Mouse (Mus musculus): ENCODE data around the gene Kcnh3. TPM values are rescaled to one million over a fixed set of nuclear protein-coding genes. Genes with fewer than 3 reads are reported as not detected.

The Kcnh3 gene
- total RNA-seq (2015), result not detected in 2 replicates
- total RNA-seq (2017), result not detected in 2 replicates

DNA sequence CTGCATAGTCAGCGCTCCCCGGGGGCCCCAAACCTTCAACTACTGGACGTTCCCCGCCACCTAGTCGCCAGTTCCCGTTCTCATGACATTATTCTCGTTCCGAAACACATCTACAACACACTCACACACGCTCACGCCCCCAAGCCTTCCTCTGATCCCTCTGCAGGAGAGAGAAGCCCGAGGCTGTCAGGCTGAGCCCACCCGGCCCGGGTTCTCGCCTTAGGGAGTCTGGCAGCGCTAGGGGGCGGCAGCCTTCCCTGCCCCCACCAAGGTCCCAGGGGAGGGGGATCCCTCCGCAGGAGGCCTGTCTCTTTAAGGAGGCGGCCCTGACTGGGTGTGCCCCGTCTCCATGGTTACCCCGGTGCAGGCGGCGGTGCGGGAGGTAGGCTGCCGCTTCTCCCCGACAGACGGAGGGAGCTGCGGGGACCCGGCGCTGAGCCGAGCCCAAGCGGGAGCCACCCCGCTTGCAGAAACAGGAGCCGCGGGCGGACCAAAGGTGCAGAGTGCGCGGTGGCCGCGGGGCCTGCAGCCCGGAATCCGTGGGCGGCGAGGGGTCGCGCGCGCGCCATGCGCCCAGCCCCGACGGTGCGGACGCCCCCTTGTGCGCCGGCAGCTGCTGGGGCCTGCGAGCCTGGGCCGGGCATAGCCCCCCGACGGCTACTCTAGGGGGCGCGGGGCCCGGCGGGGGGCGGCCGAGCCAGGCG, at the start of gene Kcnh3:
Gene Kcnh3, plus strand, starts transcription at position 654 of the 704 bp plus-strand sequence.
- peak; percentile 45 for ATAC-seq (ENCODE audit: poor library complexity, severe bottlenecking)

DNA sequence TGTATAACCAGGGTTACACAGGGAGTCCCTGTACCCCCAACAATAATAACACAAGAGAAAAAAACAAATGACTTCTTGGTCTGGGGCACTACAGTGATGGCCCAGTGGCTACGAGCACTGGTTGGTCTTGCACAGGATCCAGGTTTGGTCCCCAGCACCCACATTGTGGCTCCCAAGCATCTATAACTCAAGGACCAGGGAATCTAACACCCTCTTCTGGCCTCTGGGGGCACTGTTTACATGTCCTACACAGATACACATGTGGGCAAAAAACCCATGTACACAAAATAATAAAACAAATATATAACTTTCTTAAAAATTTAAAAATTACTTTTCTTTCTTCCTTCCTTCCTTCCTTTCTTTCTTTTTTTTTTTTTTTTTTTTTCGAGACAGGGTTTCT, 45.0 kb upstream of the Kcnh3 start:
- ATAC-seq (ENCODE audit: poor library complexity, severe bottlenecking), result no peak

GRCm38 (mm10) chr15:99184217-99184914, 40.3 kb upstream of the Kcnh3 start:
- ATAC-seq (ENCODE audit: poor library complexity, severe bottlenecking), result no peak

DNA sequence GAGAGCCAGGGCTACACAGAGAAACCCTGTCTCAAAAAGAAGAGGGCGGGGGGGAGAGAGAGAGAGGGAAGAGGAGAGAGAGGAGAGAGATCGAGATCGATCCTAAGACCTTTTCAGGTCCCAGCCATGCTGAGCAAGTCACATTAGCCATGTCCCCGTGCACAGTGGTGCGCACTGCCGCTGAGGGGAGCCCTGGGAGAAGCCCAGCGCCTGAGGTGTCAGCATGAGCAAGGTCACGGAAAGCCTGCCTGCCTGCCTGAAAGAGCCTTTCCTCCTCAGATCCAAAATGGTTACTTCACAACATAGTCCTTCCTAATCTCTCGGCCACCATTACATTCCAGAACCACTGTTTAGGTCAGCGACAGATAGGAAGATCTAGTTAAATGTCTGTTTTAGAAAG, 30.3 kb upstream of the Kcnh3 start:
- no peak for ATAC-seq (ENCODE audit: poor library complexity, severe bottlenecking)

- no peak for ATAC-seq (ENCODE audit: poor library complexity, severe bottlenecking)
Observed at GRCm38 (mm10) chr15:99195043-99195442, 29.6 kb upstream of the Kcnh3 start.

GRCm38 (mm10) chr15:99198761-99199160, 25.9 kb upstream of the Kcnh3 start:
- ATAC-seq (ENCODE audit: poor library complexity, severe bottlenecking), result no peak

DNA sequence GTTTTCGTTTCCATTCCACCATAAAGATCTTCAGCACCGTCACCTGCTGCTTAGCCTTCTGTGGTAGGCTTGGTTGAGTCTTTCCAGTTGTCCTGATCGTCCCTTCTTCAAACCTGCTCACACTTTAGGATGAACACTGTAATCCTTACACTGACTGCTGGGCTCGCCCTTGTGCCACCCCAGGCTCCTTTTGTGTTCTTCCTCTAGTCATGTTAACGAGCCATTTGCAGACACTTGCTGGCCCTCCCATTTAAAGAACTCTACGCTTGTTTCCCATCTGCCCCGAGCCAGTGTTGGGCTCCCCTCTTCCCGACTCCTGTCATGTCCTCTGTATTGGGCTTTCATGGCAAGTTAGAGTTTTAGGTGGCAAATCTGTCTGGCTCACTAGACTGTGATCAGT, 18.7 kb upstream of the Kcnh3 start:
- no peak for ATAC-seq (ENCODE audit: poor library complexity, severe bottlenecking)

DNA sequence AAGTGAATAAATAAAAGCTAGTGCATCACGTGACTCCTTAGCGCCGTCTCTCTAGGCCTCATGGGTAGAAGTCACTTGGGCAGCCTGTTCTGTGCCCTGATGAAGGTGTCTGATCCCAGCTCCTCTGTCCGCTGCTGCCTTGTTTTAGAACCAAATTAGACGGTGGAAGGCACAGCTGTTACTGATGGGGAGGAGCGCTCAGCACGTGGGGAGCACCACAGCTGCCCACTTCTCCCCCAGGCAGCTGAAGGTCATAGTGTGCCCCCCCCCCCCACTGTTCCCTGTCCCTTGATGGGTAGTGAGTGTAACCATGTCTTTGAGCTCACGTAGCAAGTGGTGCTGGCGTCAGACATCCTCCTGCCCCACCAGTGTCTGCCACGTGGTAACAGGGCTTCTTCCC, 11.5 kb upstream of the Kcnh3 start:
- ATAC-seq (ENCODE audit: poor library complexity, severe bottlenecking), result no peak

GRCm38 (mm10) chr15:99214941-99215340, 9.7 kb upstream of the Kcnh3 start:
- ATAC-seq (ENCODE audit: poor library complexity, severe bottlenecking), result peak; percentile 54; the same call in 1 of the 2 replicates

DNA sequence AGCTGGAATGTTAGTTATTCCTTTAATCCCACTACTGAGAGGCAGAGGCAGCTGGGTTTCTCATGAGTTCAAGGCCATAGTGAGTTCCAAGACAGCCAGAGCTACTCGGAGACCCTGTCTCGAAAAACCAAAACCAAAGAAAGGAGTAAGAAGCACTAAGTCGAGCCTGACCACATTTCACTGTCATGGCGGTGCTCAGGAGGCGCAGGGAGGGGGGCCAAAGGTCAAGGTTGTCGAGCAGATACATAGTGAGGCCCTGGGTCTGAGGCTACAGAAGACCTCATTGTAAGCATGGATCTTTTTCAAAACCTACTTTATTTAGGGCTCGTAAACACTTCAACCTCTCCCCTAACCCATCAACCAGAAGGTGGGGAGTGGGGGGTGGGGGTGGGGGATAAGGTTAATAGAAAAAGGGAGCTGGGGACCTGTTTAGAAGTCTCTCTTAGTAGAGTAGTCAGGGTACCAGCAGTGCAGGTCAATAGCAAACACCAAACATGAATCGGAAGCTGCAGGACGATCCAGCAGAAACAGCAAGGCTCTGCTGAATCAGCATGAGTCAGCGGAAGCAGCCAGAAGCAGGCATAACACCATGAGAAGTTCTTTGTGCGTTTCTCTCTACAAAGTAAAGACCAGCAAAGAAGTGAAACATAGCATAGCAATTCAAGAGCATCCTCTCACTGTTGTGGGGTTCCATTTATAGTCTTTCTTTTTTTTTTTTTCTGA, 8.8 kb upstream of the Kcnh3 start:
- no peak for ATAC-seq (ENCODE audit: poor library complexity, severe bottlenecking)

DNA sequence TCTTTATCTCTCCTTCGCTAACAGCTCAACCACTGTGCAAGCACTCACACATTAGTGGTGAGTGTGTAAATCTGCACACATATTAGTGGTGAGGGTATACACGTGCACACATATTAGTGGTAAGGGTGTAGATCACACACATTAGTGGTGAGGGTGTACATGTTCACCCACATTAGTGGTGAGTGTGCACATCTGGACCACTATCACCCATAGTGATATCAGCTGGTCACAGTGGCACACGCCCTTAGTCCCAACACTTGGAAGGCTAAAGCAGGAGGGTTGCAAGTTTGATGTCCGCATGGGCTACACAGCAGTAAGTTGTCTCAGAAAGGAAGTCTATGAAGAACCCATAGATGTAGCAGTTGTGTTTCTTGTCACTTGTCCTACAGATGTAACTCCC, 7.0 kb upstream of the Kcnh3 start:
- no peak for ATAC-seq (ENCODE audit: poor library complexity, severe bottlenecking)

GRCm38 (mm10) chr15:99221315-99221952, 3.2 kb upstream of the Kcnh3 start:
- no peak for ATAC-seq (ENCODE audit: poor library complexity, severe bottlenecking)

GRCm38 (mm10) chr15:99222794-99223584, 1.7 kb upstream of the Kcnh3 start:
- ATAC-seq (ENCODE audit: poor library complexity, severe bottlenecking), result no peak

DNA sequence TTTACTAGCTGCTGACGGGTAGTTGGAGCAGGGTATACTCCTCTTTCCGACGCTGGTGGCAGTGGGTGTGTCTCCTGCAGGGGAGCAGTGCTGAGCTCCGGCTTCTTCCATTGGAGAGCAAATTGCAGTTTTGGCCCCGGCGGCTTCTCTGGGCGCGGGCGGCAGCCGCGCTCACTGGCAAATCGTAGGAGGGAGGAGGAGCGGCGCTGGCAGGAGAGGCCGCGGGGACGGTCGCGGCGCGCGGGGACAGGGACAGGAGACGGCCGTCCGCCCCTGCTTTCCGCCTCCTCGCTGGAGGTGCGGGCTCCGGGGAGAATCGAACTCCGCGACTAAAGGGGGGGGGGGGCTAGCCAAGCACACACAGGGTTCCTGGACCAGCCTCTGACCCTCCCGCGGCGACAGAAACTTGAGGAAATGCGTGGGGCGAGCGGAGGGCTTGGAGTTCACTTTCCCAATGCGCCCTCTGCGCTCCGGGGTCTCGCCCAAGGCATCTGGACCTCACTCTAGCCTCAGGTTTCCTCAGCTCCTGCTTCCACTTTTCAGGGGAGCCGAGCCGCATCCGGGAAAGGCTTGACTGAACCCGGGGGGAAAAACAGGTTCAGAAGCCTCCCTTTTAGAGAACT, 965 bp upstream of the Kcnh3 start:
- no peak for ATAC-seq (ENCODE audit: poor library complexity, severe bottlenecking)

- no peak for ATAC-seq (ENCODE audit: poor library complexity, severe bottlenecking)
Observed at GRCm38 (mm10) chr15:99225081-99225810, 585 bp downstream of the Kcnh3 start.

GRCm38 (mm10) chr15:99226090-99226489, 1.4 kb downstream of the Kcnh3 start:
- ATAC-seq (ENCODE audit: poor library complexity, severe bottlenecking), result no peak

DNA sequence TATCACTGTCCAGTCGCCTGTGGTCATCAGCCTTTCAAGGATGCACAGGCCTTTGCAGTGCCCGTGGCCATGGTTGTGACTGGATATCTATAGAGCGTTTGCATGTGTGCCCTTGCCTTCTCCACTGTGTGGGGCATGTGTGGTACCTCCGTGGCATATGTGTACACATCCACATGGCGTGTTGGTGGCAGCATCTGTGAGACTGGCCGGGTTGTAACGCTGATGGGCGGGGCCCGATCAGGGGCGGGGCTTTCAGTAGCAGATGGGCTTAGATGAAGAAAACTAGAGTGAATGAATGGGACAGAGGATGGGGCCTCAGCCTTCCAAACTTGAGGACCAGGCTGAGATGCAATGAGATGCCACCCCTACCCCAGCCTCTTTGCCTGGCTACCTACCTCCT, 7.3 kb downstream of the Kcnh3 start:
- ATAC-seq (ENCODE audit: poor library complexity, severe bottlenecking), result no peak

DNA sequence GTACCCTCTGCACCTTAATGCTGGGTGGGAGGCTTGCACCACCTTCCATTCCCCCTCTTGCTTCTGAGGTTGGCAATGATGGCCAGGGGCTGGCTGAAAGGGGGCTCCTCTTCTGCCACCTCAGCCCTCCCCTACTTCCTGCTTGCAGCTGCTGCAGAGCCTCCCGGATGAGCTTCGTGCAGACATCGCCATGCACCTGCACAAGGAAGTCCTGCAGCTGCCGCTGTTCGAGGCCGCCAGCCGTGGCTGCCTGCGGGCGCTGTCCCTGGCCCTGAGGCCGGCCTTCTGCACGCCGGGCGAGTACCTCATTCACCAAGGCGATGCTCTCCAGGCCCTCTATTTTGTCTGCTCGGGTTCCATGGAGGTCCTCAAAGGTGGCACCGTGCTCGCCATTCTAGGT, 9.1 kb downstream of the Kcnh3 start:
- no peak for ATAC-seq (ENCODE audit: poor library complexity, severe bottlenecking)

GRCm38 (mm10) chr15:99234326-99235010, 9.8 kb downstream of the Kcnh3 start:
- ATAC-seq (ENCODE audit: poor library complexity, severe bottlenecking), result no peak
